Mouse (Mus musculus) adrenal gland, postnatal 25 days (tissue): ENCODE results near the gene Tfr2. TPM values are rescaled to one million over a fixed set of nuclear protein-coding genes. Genes with fewer than 3 reads are reported as not detected.
A peak's percentile ranks its signal among the peaks of the same experiment; 100 is the strongest.

ENCODE experiments used
- DNase-seq: peaks from one replicate; pipeline ENCODE4 v3.0.0; 2021; ENCODE audit warnings: mixed read lengths
- microRNA-seq, 2 experiments: library from miRNA; unstranded; fragments of <30 nt; microRNA quantifications; one replicate each; pipeline ENCODE4 v1.2.0; 2021
- total RNA-seq: library from RNA; stranded (reverse); gene quantifications from 2 replicates; pipeline ENCODE4 v1.2.3, GENCODE M21; 2021

The Tfr2 gene
- total RNA-seq, 1 experiment from 2014 or later: 0.85 TPM

GRCm38 (mm10) chr5:137627991-137628390 is 58.4 kb downstream of the Tfr2 start:
- no peak for DNase-seq

- peak; percentile 98 for DNase-seq
Observed at GRCm38 (mm10) chr5:137628498-137629305, 59.1 kb downstream of the Tfr2 start, which contains the start of the genes Fbxo24, Lrch4 and Gm20605. TSS of gene Fbxo24 (minus strand) at chr5:137629002. TSS of gene Lrch4 (plus strand) at chr5:137629121. TSS of gene Gm20605 (plus strand) at chr5:137629175.

GRCm38 (mm10) chr5:137629306-137629721 is 59.7 kb downstream of the Tfr2 start:
- DNase-seq: no peak

GRCm38 (mm10) chr5:137629906-137630545 is 60.4 kb downstream of the Tfr2 start:
- DNase-seq: no peak

- DNase-seq: no peak
Observed at GRCm38 (mm10) chr5:137630602-137631001, 61.0 kb downstream of the Tfr2 start.

GRCm38 (mm10) chr5:137631171-137631570 is 61.5 kb downstream of the Tfr2 start:
- DNase-seq: no peak

- no peak for DNase-seq
Observed at GRCm38 (mm10) chr5:137631591-137631990, 62.0 kb downstream of the Tfr2 start.

GRCm38 (mm10) chr5:137633397-137634084 is 63.9 kb downstream of the Tfr2 start:
- DNase-seq: no peak

Small RNA genes within 50 kb of the gene (microRNA-seq; reads per million reads assigned to microRNA genes)
- 0.34 to 1.8 reads per million in 2 experiments for gene Mir6418

Other genes with a start within 250 kb of the Tfr2 start
- 9.2 and 17.7 TPM in 2 replicates for gene Slc12a9, start 236.2 kb upstream of the Tfr2 start, total RNA-seq
- gene Ephb4, start 219.7 kb upstream of the Tfr2 start, total RNA-seq: 54.6 and 70.5 TPM in 2 replicates
- not detected in 2 replicates for gene Zan, start 92.8 kb upstream of the Tfr2 start, total RNA-seq
- 29.9 and 31.7 TPM in 2 replicates for gene Pop7, start 67.3 kb upstream of the Tfr2 start, total RNA-seq
- 34.7 and 52.3 TPM in 2 replicates for gene Gigyf1, start 51.3 kb upstream of the Tfr2 start, total RNA-seq
- not detected in 2 replicates for gene Epo, start 36.6 kb upstream of the Tfr2 start, total RNA-seq
- gene Gnb2, start 36.3 kb upstream of the Tfr2 start, total RNA-seq: 580 and 681 TPM in 2 replicates
- 2.7 and 6.4 TPM in 2 replicates for gene Actl6b, start 16.3 kb upstream of the Tfr2 start, total RNA-seq
- 54.1 and 59.1 TPM in 2 replicates for gene Mospd3, start 31.2 kb downstream of the Tfr2 start, total RNA-seq
- 931 and 937 TPM in 2 replicates for gene Pcolce, start 43.9 kb downstream of the Tfr2 start, total RNA-seq
- 1.0 and 2.2 TPM in 2 replicates for gene Fbxo24, start 59.2 kb downstream of the Tfr2 start, total RNA-seq
- gene Lrch4, start 59.3 kb downstream of the Tfr2 start, total RNA-seq: 19.3 and 35.7 TPM in 2 replicates
- gene Gm20605, start 59.3 kb downstream of the Tfr2 start, total RNA-seq: 13.4 and 18.2 TPM in 2 replicates
- 10.0 and 14.0 TPM in 2 replicates for gene Sap25, start 71.5 kb downstream of the Tfr2 start, total RNA-seq
- 4.9 and 5.7 TPM in 2 replicates for gene Irs3, start 75.9 kb downstream of the Tfr2 start, total RNA-seq
- 32.1 and 43.7 TPM in 2 replicates for gene Agfg2, start 114.9 kb downstream of the Tfr2 start, total RNA-seq
- gene Nyap1, start 171.8 kb downstream of the Tfr2 start, total RNA-seq: 3.0 and 5.6 TPM in 2 replicates
- 86.0 and 104 TPM in 2 replicates for gene Tsc22d4, start 175.9 kb downstream of the Tfr2 start, total RNA-seq
- 30.9 and 34.0 TPM in 2 replicates for gene Ppp1r35, start 209.0 kb downstream of the Tfr2 start, total RNA-seq
- 58.3 and 66.5 TPM in 2 replicates for gene Mepce, start 217.8 kb downstream of the Tfr2 start, total RNA-seq
- 3.6 and 5.2 TPM in 2 replicates for gene Zcwpw1, start 218.0 kb downstream of the Tfr2 start, total RNA-seq